Mouse (Mus musculus) liver, embryonic 15.5 days (tissue): ENCODE results near the gene Ankrd12. TPM values are rescaled to one million over a fixed set of nuclear protein-coding genes. Genes with fewer than 3 reads are reported as not detected.
"Not testable (repeated sequence)": the region's sequence is repeated elsewhere in the genome, so short reads cannot be mapped to it uniquely, and the experiment has no call there.

ENCODE experiments used
- ATAC-seq: fragments of 200-750 bp; cut with Nextera tagmentation; 2 replicates; pipeline ENCODE4 v1.8.0; 2017; ENCODE audit warnings: moderate number of reproducible peaks, mild to moderate bottlenecking, moderate library complexity; ENCODE audit not compliant: insufficient read depth
- H3K27ac ChIP-seq: fragments of 300-500 bp; sonication (generic); replicated peaks from 2 replicates; pipeline ENCODE4 v1.5.1; 2015; ENCODE audit warnings: mild to moderate bottlenecking, inconsistent platforms
- H3K27me3 ChIP-seq: fragments of 300-500 bp; sonication (generic); 2 replicates; pipeline ENCODE4 v1.6.1; 2015; ENCODE audit warnings: mild to moderate bottlenecking, inconsistent platforms
- H3K36me3 ChIP-seq: fragments of 300-500 bp; sonication (generic); replicated peaks from 2 replicates; pipeline ENCODE4 v1.6.1; 2015; ENCODE audit warnings: moderate library complexity, mild to moderate bottlenecking, inconsistent platforms
- H3K4me1 ChIP-seq: fragments of 300-500 bp; sonication (generic); replicated peaks from 2 replicates; pipeline ENCODE4 v1.6.1; 2015; ENCODE audit warnings: inconsistent platforms
- H3K4me2 ChIP-seq: fragments of 300-500 bp; sonication (generic); 2 replicates; pipeline ENCODE4 v1.6.1; 2015; ENCODE audit warnings: moderate library complexity, mild to moderate bottlenecking, inconsistent platforms
- H3K4me3 ChIP-seq: fragments of 300-500 bp; sonication (generic); replicated peaks from 2 replicates; pipeline ENCODE4 v1.5.1; 2015; ENCODE audit warnings: mild to moderate bottlenecking, inconsistent platforms
- H3K9ac ChIP-seq: fragments of 300-500 bp; sonication (generic); 2 replicates; pipeline ENCODE4 v1.6.1; 2015; ENCODE audit warnings: moderate library complexity, mild to moderate bottlenecking, inconsistent platforms
- H3K9me3 ChIP-seq: fragments of 300-500 bp; sonication (generic); replicated peaks from 2 replicates; pipeline ENCODE4 v1.6.1; 2016; ENCODE audit warnings: inconsistent platforms
- WGBS: fragments of 180-500 bp; shearing (Covaris S2); methylation state at CpG from one replicate; pipeline ENCODE4 v1.1.7; 2015; ENCODE audit warnings: mixed read lengths; ENCODE audit not compliant: insufficient replicate concordance; 5-methylcytosine and 5-hydroxymethylcytosine counted together
- polyA plus RNA-seq: library from polyadenylated mRNA; unstranded; fragments of >200 nt; fragmentation: Nextera tagmentation; extraction: Ambion mirVana; gene quantifications from 2 replicates; pipeline ENCODE4 v1.2.1, GENCODE M21; 2015

Ankrd12 gene
- polyA plus RNA-seq, 1 experiment from 2014 or later, result 6.8 TPM

DNA sequence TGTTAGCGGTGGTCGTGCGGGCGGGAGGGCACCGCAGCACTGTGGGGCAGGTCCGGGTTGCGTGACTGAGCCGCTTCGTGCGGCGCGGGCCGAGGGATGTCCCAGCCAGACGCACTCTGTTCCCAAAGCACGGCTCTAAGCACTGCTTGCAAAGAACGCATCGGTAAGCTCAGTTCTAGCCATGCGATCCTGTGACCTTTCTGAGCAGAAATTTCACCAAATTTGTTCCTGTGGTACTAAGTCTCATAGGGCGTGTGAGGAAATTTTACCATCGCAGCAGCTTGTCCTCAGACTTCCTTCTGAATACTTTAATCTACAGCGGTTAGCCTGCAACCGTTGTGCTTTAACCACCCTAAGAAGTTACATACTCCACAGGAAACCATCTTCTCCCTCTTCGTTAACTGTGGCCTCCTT lies 555 bp upstream of the Ankrd12 start:
- H3K9ac ChIP-seq, result peak overlapping the region; percentile 74
- H3K27me3 ChIP-seq, result no peaks in the 10 kb centered on the region
- under 1% methylated on average over 23 of the region's 23 CpGs for WGBS

DNA sequence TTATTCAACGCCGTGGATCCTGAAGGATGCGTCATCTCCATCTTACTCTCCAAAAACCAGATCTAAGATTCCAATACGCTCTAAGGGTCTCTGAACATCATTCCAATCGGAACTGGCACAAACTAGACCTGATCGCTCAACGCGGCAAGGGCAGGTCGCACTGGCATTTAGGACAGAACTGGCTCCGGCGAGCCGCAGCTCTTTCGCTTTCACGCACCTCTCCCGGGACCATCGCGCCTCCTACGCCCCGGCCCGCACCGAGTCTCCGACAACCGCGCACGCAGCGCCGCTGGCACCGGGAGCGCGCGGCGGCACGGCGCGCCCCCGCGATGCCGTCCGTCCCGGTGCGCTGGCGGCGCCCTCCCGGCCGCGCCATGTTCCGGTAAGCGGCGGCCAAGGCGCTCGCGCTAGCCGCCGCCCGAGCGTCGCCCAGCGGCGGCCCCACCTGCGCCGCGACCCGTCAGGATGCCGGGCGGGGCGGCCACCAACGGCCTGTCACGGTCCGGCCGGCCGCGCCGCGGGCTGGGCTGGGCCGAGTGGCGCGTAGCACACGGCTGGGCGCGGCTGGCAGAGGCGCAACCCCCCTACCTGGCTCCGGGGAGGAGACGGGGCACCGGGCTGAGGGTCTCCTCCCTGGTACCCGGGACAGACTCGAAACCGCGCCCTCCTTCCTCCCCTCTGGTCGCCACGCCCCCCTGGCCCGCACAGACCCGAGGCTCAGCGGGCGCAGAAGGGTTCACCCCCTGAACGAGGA lies 538 bp downstream of the Ankrd12 start:
- Histone ChIP-seq H3K9ac (peak overlapping the region; percentile 80), H3K4me3 (peak overlapping the region; percentile 97), H3K4me2 (peak overlapping the region; percentile 98), H3K4me1 (peaks cover 32% of the 10 kb centered on the region), H3K36me3 (peaks cover 18% of the 10 kb centered on the region), H3K27ac (peak overlapping the region; percentile 99), H3K9me3 (no peaks in the 10 kb centered on the region), H3K27me3 (no peaks in the 10 kb centered on the region)
- WGBS, result under 1% methylated on average over 83 of the region's 95 CpGs
- peak; percentile 81 for ATAC-seq

More for the DNA sequence above, 555 bp upstream of the Ankrd12 start:
- Histone ChIP-seq H3K36me3 (peaks cover 24% of the 10 kb centered on the region), H3K4me1 (peaks cover 27% of the 10 kb centered on the region), H3K4me3 (peak overlapping the region; percentile 97), H3K9me3 (no peaks in the 10 kb centered on the region), H3K4me2 (peak overlapping the region; percentile 98), H3K27ac (peak overlapping the region; percentile 99)
- ATAC-seq, result peak; percentile 33

DNA sequence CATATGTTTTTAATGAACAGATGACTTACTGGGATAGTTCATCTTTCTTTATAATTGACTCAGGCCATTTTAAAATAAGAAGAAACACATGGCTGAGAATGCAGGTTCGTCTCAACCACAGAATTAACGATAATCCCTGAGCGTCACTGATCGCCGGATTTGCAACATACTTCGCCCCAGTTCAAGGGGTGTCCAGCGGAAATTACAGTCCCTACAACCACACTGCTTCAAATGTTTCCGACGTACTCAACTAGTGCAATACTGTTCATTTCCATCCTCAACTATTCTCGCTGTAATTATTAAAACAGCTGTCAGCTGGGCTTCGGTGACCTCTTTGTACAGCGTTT lies 1.1 kb downstream of the Ankrd12 start:
- Histone ChIP-seq H3K9ac (peak overlapping the region; percentile 80), H3K4me2 (peak overlapping the region; percentile 98), H3K27me3 (no peaks in the 10 kb centered on the region), H3K27ac (peak overlapping the region; percentile 99), H3K4me1 (peaks cover 32% of the 10 kb centered on the region), H3K36me3 (peaks cover 13% of the 10 kb centered on the region), H3K4me3 (peak overlapping the region; percentile 97), H3K9me3 (no peaks in the 10 kb centered on the region)
- 6% methylated on average over 12 of the region's 12 CpGs for WGBS
- no peak for ATAC-seq

DNA sequence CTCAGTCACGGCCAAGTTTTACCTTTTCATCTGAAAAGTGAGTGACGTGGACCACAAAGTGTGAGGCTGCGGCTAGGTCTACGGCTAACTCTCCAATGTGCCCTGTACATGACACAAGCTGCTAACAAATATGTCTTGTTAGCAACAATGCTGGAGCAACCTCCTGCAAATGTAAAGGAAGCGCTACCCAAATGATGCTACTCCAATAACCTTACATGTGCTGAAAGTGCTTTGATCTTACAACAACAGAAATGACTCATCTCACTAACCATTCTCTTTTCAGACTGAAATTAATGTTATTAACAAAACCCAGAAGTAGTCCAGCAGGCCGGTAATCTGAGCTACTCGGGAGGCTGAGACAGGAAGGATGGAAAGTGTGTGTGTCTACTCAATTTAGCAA lies 2.9 kb downstream of the Ankrd12 start:
- Histone ChIP-seq H3K4me1 (peaks cover 32% of the 10 kb centered on the region), H3K36me3 (no peaks in the 10 kb centered on the region), H3K4me2 (no peak overlapping the region), H3K27me3 (no peaks in the 10 kb centered on the region), H3K27ac (no peak overlapping the region), H3K4me3 (no peak overlapping the region), H3K9me3 (no peaks in the 10 kb centered on the region), H3K9ac (no peak overlapping the region)
- 71% methylated on average over 7 of the region's 7 CpGs for WGBS
- no peak for ATAC-seq

DNA sequence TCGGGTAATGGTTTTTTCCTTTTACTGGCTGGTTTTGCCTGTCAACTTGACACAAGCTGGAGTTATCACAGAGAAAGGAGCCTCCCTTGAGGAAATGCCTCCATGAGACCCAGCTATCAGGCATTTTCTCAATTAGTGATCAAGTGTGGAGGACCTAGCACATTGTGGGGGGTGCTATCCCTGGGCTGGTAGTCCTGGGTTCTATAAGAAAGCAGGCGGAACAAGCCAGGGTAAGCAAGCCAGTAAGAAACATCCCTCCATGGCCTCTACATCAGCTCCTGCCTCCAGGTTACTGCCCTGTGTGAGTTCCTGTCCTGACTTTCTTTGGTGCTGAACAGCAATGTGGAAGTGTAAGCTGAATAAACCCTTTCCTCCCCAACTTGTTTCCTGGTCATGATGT lies 7.9 kb downstream of the Ankrd12 start:
- not testable (repeated sequence) for H3K27ac ChIP-seq

DNA sequence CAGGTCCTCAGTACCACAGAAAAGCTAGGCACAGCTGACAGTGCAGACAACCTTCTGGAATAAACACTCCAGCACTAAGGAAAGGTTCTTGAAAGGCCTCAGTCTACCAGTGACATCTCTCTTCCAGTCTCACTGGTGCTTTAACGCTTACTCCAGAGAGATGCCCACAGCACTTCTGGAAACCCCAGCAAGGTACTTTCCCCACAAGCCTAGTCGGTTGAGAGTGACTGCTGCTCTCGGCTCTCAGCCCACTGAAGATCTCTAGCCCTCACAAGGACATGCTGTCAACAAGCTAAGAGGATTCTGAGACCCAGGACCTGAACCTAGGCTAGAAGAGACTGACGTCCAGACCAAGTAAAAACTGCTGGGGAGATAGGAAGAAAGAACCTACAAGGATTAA lies 11.8 kb downstream of the Ankrd12 start:
- H3K9ac ChIP-seq, result no peak overlapping the region
- WGBS, result 70% methylated on average over 4 of the region's 4 CpGs
- no peaks in the 10 kb centered on the region for H3K36me3 ChIP-seq
- no peak overlapping the region for H3K4me2 ChIP-seq
- H3K4me3 ChIP-seq, result no peak overlapping the region
- no peaks in the 10 kb centered on the region; the same call in 1 of the 2 replicates for H3K4me1 ChIP-seq
- no peaks in the 10 kb centered on the region for H3K27me3 ChIP-seq
- H3K27ac ChIP-seq, result no peak overlapping the region
- ATAC-seq, result no peak
- no peaks in the 10 kb centered on the region for H3K9me3 ChIP-seq

More for the DNA sequence above, 7.9 kb downstream of the Ankrd12 start:
- not testable (repeated sequence) for H3K4me2 ChIP-seq, ATAC-seq, H3K4me1 ChIP-seq, H3K9me3 ChIP-seq, H3K4me3 ChIP-seq, H3K36me3 ChIP-seq, H3K9ac ChIP-seq, H3K27me3 ChIP-seq
- 78% methylated on average over 2 of the region's 2 CpGs for WGBS

DNA sequence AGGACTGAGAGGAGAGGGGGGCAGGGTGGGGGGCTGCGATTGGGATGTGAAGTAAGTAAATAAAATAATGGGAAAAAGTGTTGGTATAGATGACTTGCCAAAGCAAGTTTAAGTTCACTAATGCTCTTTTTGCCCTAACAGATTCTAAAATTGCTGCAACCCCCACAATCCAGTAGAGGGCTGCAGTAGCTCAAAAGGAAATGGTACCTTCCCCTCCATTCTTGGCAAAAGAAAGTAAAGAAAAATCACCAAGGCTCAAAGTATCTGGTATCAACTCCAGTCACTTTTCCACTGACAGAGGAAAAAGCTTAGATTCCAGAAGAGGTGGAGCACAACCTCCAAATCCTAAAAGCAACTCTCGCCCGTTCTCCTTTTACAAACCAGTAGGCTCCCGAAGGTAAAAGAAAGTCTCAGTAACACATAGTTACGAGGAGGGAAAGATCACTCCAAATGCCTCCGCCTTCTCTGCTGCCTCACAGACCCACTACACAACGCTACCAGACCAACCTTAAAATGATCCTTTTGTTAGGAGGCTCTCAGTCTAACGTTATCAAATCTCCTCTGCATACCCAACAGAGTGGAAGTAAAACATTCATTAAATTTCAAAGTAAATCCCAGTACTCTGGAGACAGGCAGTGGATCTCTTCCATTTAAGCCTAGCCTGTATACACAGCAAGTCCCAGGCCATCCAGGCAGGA lies 15.5 kb downstream of the Ankrd12 start:
- Histone ChIP-seq H3K9ac (no peak overlapping the region), H3K27me3 (no peaks in the 10 kb centered on the region), H3K4me3 (no peak overlapping the region), H3K36me3 (no peaks in the 10 kb centered on the region), H3K4me2 (no peak overlapping the region), H3K4me1 (no peaks in the 10 kb centered on the region), H3K27ac (no peak overlapping the region), H3K9me3 (no peaks in the 10 kb centered on the region)
- WGBS, result 65% methylated on average over 8 of the region's 8 CpGs
- ATAC-seq, result no peak

DNA sequence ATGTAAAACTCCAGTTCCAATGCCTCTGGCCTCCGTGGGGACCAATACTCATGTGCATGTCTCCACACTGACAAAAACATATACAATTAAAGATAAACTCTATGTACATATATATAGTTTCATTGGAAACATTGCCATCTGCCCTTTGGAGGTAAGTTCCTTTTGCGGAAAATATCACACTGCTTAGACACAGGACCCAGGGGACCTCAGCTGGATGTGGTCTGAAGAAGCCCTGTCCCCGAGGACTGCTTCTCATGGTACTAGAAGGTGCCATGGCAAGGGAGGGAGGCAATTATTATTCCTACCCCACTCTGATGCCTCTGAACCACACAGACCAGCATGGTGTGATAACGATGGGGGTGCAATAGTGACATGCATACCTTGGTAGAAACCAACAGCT lies 18.7 kb downstream of the Ankrd12 start:
- H3K27me3 ChIP-seq, result no peaks in the 10 kb centered on the region
- no peak for ATAC-seq
- H3K9me3 ChIP-seq, result no peaks in the 10 kb centered on the region
- no peaks in the 10 kb centered on the region; the same call in 1 of the 2 replicates for H3K4me1 ChIP-seq
- no peak overlapping the region for H3K9ac ChIP-seq
- WGBS, result 77% methylated on average over 4 of the region's 4 CpGs
- no peak overlapping the region for H3K27ac ChIP-seq
- H3K4me2 ChIP-seq, result no peak overlapping the region
- H3K4me3 ChIP-seq, result no peak overlapping the region
- no peaks in the 10 kb centered on the region for H3K36me3 ChIP-seq

DNA sequence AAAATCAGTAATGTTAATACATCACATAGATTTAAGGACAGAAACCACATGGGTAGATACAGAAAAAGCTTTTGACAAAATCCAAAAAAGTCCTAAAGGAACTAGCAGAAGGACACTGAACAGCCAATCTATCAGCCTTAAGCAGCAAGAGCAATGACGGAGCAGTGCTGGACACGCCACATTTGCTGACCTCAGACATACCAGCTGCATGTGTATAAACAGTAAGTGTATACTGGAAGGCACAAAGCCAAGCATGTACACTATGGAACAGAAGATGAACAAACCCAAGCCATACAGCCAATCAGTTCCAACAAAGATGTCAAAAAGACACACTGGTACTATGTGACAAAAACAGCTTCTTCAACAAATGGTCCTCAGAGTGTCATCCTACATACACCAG lies 19.7 kb downstream of the Ankrd12 start:
- H3K27ac ChIP-seq, result no peak overlapping the region
- H3K27me3 ChIP-seq, result no peaks in the 10 kb centered on the region
- no peaks in the 10 kb centered on the region; the same call in 1 of the 2 replicates for H3K4me1 ChIP-seq
- ATAC-seq, result no peak
- no peaks in the 10 kb centered on the region for H3K9me3 ChIP-seq
- 0 out of 2 replicates have a peak, but pooled peaks cover 3% of the 10 kb centered on the region for H3K36me3 ChIP-seq
- WGBS, result 75% methylated on average over 2 of the region's 2 CpGs
- H3K4me2 ChIP-seq, result no peak overlapping the region
- H3K4me3 ChIP-seq, result no peak overlapping the region
- H3K9ac ChIP-seq, result no peak overlapping the region

DNA sequence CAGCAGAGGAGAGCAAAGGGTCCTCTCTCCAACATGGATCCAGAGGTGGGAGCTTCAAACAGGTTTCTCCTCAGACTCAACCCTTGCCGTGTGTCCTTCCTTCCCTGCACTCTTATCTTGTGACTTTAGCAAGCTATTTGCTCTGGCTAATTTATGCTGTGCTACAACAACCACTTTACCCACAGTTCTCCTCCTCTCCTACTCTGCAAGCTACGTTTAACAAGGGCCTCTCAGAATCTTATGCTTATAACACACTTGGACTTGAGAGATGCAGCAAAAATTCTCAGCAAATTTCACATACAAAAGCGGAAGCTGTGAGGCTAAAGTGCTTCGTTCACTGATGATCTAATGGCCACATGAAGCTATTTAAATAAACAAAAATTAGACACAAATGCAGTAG lies 23.5 kb downstream of the Ankrd12 start:
- Histone ChIP-seq H3K4me2 (no peak overlapping the region), H3K27me3 (no peaks in the 10 kb centered on the region), H3K27ac (no peak overlapping the region), H3K4me3 (no peak overlapping the region), H3K36me3 (0 out of 2 replicates have a peak, but pooled peaks cover 6% of the 10 kb centered on the region), H3K9ac (no peak overlapping the region), H3K9me3 (no peaks in the 10 kb centered on the region), H3K4me1 (no peaks in the 10 kb centered on the region; the same call in 1 of the 2 replicates)
- ATAC-seq, result no peak
- 56% methylated on average over 4 of the region's 4 CpGs for WGBS

DNA sequence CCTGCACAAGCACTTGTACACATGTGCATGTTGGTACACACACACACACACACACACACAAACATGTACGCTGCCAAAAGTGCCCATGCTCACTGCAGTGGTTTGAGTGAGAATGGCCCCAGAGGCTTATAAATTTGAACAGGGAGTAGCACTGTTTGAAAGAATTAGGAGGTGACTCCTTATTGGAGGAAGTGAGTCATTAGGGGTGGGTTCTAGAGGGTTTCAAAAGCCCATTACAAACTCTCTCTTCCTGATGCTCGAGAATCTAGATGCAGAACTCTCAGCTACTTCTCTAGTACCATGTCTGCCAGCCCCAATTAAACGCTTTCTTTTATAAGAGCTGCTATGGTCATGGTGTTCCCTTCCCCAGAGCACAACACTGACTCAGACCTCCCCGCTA lies 28.1 kb downstream of the Ankrd12 start:
- H3K27ac ChIP-seq, result no peak overlapping the region
- H3K27me3 ChIP-seq, result no peaks in the 10 kb centered on the region
- no peak overlapping the region for H3K4me3 ChIP-seq
- WGBS, result 67% methylated on average over 4 of the region's 4 CpGs
- no peaks in the 10 kb centered on the region for H3K9me3 ChIP-seq
- no peak overlapping the region for H3K9ac ChIP-seq
- 0 out of 2 replicates have a peak, but pooled peaks cover 6% of the 10 kb centered on the region for H3K36me3 ChIP-seq
- no peaks in the 10 kb centered on the region for H3K4me1 ChIP-seq
- no peak overlapping the region for H3K4me2 ChIP-seq
- ATAC-seq, result no peak
